Mouse (Mus musculus): ENCODE measurements around the gene Gm10192.
"Not testable (repeated sequence)": the region's sequence is repeated elsewhere in the genome, so short reads cannot be mapped to it uniquely, and the experiment has no call there.

Gene Gm10192

DNA sequence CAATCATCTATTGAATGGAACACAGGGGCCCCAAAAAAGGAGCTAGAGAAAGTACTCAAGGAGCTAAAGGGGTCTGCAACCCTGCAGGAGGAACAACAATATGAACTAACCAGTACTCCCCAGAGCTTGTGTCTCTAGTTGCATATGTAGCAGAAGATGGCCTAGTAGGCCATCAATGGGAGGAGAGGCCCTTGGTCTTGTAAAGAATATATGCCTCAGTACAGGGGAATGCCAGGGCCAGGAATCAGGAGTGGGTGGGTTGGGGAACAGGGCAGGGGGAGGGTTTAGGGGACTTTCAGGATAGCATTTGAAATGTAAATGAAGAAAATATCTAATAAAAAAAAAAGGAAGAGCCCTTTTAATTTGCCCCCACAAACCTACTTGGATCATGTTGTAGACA, at the start of gene Gm10192:
Gene Gm10192, minus strand, starts transcription at position 101 of the 400 bp plus-strand sequence.
- DNase-seq (ENCODE audit: low spot score in 2 of 2): not testable (repeated sequence)

DNA sequence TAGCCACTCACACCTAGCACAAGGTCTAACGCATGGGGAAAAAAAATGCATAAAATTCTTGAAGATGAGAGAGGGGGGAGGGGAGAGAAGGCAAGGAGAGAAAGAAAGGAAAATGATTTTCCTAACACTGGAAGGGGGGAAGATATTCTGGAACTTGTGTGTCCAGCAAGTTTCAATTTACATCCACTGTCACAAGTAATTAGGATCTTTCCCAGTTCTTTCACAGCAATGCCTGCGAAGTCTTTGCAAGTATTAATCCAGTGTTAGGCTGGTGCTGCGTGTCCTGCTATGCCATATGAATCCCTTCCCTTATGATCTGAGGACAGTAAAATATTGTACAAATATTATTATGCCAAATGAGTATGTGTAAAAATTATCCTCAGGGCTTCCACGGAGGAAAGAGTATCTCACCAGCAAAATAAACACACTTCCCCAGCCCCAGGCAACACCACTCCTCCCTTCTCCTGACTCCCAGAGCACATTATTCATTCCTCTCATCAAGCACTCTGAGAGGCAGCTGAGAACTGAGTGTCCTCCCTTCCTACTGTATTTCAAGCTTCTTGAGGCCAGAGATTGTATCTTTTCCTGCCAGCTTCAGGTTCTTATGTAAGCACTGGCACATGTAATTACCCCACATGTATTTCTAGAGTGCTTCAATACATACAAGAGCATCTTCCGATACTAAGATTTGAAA, 47.6 kb upstream of the Gm10192 start:
- no peak for DNase-seq (ENCODE audit: low spot score in 2 of 2)

DNA sequence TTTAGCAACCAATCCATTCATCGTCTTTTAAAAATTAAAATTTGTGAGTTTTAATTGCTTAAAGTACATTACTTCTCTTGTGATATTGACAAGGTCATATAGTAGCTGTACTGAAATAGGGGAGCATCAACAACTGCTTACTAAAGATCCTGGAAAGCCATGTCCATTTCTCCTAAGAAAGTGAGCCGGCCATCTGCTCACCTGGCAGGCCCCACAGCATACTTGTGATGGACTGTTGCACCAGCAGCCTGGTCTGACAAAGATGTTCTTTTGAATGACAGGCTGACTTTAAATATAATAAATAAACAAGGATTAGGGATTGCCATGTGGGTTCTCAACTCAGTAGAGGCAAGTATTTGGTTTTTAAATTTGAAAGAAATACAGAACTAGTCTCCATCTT, 36.7 kb upstream of the Gm10192 start:
- no peak for DNase-seq (ENCODE audit: low spot score in 2 of 2)

DNA sequence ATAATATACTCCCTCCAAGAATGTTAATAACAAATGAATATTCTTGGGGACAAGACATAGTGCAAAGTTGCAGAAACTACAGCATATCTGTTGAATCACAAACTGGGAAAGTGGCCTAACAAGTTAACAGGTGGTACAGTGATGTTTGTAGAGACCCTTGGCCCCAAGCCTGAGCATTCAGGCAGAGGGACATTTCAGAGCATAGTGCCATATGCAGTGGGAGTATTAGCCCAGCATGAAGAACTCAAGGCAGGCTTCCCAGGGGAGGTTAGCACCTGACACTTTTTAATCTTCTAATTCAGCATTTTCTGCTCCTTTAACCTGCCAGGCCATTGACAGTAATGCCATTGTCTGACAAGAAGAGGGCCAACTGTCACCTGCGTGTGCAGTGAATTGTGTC, 34.9 kb upstream of the Gm10192 start:
- DNase-seq (ENCODE audit: low spot score in 2 of 2): no peak

DNA sequence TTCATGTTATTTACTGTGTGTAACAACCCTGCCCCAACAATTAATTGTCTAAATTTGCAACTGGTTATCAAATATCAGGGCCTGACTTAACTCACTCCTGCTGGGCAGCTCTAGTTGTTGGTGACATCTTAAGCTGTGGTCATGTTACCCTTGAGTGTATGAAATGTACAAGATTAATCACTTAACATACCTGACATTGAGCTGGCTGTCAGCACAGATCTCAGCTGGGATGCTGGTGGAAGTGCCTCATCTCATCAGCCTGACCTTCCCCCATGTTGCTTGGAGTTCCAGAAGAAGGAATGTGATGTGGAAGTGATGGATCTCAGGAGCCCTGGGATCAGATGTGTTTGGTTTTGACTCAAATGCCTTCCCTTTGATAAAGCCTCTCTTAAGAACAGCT, 29.5 kb upstream of the Gm10192 start:
- no peak for DNase-seq (ENCODE audit: low spot score in 2 of 2)

DNA sequence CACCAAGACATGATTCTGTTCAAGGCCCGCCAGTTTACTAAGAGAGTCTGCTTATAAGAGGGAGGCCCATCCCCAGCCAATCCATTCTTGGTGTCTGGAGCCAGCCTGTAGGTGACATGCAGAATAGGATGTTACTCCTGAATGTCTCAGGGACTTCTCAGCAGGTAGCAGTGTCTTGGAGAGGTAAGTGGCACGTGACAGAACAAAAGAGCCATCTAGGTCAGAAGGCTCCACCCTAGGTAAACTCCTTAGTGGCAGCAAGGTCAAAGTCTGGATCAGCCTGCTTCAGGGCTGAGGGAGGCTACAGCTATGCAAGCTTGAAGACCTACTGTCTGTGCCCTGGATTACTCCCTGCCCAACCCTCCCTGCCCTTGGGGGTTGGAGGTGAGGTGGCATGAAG, 20.0 kb upstream of the Gm10192 start:
- not testable (repeated sequence) for DNase-seq (ENCODE audit: low spot score in 2 of 2)

DNA sequence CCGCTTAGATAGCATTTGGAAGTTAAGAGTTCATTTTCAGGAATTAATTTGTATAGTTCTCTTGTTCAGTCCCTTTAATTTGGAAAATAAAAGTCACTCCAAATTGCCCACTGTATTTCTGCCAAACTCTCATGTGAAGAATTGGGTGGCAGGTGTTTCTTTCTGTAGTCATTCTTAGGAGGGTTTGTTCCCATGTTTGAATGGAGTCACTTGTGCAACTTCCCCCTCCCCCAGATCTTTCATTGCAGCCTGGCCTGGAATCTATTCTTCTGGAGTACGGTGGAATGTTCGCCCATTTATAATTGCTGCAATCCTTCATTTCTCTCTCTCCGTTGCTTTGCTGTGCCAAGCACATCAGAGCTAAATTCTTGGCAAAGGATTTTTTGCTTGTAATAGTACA, 10.2 kb upstream of the Gm10192 start:
- no peak for DNase-seq (ENCODE audit: low spot score in 2 of 2)

DNA sequence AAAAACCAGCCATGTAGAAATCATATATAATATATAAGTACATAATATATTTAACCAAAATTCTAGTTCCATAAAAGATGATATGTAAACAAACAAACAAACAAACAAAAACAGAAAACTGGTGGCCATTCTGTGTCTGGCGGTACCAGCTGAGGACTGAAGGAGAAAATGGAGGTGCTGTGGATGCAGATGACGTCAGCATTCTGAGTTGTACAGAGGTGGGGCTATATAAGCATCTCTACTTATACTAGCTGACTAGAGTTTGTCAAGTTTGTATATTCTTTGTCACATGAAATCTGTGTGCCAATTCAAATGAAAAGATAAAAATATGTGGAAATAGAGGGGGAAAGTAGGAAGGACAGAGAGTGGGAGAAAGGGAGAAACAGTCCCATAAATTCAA, 9.6 kb upstream of the Gm10192 start:
- no peak for DNase-seq (ENCODE audit: low spot score in 2 of 2)

DNA sequence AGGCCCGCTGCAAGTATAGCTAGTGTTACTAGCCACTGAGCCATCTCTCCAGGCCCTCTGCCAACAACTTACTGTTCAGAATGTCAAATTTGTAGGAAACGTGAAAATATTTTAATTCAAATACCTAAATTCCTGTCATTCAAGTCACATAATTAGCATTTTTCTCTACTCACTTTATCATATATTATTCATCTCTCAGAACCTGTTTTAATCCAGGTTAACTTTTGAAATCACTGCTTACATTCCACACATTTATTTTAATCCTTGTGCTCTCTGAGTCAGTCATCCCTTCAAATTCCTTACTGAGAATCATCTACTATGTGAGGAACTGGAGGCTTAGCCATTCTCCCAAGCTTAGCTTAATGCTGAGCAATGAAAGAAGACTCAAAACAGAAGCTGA, 2.6 kb downstream of the Gm10192 start:
- DNase-seq (ENCODE audit: low spot score in 2 of 2): no peak

DNA sequence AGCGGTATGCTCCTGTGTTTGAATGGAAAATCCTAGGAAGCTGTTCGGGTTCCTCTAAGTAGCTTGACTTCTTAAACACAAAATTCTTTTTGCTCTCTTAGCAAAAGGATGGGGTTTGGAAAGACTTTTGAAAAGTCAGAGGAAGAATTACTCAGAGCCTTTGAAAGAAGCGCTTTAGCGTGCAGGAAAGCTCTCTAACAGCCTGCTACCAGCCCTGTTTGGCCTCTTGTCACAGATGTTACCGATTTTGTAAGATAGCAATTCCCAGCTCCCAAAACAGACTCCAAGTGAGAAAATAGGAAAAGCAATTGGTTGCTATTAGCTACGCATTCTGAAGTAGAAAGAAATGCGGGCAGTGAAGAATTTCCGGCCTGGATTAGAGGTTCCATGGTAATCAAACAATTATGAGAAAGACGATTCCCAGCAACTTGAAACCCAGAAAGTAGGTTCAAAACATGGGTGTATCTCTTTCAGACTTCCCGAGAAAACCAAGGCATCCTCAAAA, 26.1 kb downstream of the Gm10192 start:
- DNase-seq (ENCODE audit: low spot score in 2 of 2): no peak

DNA sequence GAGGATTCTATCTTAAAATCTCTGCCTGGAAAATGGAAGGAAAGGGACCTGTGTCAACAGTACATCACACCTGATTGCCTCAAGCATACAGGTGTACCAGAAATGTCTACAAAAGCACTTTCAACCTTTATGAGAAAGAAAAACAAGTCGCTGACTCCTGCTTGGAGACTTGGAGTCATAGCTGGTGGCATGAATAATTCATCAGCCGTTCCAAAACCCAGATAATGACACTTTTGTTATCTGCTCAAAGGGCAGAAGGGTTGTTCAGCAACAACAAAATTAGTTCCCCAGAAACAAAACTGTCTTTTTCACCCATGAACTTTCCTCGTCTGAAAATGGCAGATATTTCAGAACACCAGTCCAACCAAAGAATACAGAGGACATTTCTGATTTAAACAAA, 26.9 kb downstream of the Gm10192 start:
- DNase-seq (ENCODE audit: low spot score in 2 of 2): no peak

DNA sequence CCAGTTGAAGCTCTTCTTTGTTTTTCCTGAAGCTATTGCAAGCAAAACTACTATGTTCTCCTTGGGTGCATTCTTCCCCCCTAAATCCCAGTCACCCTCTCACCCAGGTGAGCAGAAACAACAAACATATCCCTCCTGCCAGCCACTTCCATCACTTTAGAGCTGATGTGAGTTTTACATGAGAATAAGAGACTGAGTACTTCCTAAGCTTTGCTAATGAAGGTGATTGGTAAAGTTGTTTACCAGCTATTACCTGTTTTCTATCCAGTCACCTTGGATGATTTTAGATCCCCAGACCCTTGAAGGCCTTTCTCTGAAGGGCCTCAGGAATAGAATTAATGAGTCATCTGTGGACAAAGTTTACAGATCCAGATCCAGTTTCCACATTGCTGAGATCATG, 29.4 kb downstream of the Gm10192 start:
- DNase-seq (ENCODE audit: low spot score in 2 of 2): no peak

DNA sequence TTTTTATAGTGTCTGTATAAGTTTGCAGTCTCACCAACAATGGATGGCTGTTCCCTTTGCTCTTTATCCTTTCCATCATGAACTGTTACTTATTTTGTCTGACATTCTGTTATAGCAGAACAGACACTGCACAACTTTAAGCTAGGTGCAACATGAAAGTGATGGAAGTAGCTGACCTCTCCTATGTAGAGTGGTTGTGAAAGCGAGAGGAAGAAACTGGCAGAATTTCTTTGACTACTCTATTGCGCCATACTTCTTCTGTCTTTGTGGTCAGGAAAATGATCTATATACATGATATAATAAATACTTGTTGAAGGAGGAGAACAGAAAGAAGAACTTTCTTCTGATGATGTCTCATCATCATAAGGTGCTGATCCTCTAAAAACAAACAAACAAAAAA, 40.5 kb downstream of the Gm10192 start:
- DNase-seq (ENCODE audit: low spot score in 2 of 2): no peak
